Mouse (Mus musculus) liver, postnatal 0 days (tissue): ENCODE measurements around the gene Itfg2. TPM values are rescaled to one million over a fixed set of nuclear protein-coding genes. Genes with fewer than 3 reads are reported as not detected.

Experiments used
- ATAC-seq: fragments of 200-750 bp; cut with Nextera tagmentation; 2 replicates; pipeline ENCODE4 v1.8.0; 2017; ENCODE audit warnings: mild to moderate bottlenecking, moderate library complexity
- DNase-seq: peaks from one replicate; pipeline ENCODE4 v3.0.0-alpha.2; 2016
- H3K27ac ChIP-seq: fragments of 300-500 bp; sonication (generic); 2 replicates; pipeline ENCODE4 v1.5.1; 2014; ENCODE audit warnings: antibody characterized with exemption, moderate library complexity, mild to moderate bottlenecking, low read depth
- H3K27me3 ChIP-seq: fragments of 300-500 bp; sonication (generic); 2 replicates; pipeline ENCODE4 v1.6.1; 2014; ENCODE audit warnings: low read length, control low read depth, mixed read lengths; ENCODE audit not compliant: insufficient read depth
- H3K36me3 ChIP-seq: fragments of 300-500 bp; sonication (generic); replicated peaks from 2 replicates; pipeline ENCODE4 v1.6.1; 2014; ENCODE audit warnings: mild to moderate bottlenecking, control low read depth, low read length, moderate library complexity, mixed read lengths; ENCODE audit not compliant: insufficient read depth
- H3K4me1 ChIP-seq: fragments of 300-500 bp; sonication (generic); 2 replicates; pipeline ENCODE4 v1.6.1; 2014; ENCODE audit warnings: antibody characterized with exemption, mild to moderate bottlenecking, control low read depth; ENCODE audit not compliant: insufficient read depth
- H3K4me2 ChIP-seq: fragments of 300-500 bp; sonication (generic); 2 replicates; pipeline ENCODE4 v1.6.1; 2014; ENCODE audit warnings: low read depth, mild to moderate bottlenecking, low read length, moderate library complexity, mixed read lengths
- H3K4me3 ChIP-seq: fragments of 300-500 bp; sonication (generic); 2 replicates; pipeline ENCODE4 v1.5.1; 2014; ENCODE audit warnings: low read depth, low read length
- H3K9ac ChIP-seq: fragments of 300-500 bp; sonication (generic); replicated peaks from 2 replicates; pipeline ENCODE4 v1.6.1; 2014; ENCODE audit warnings: mild to moderate bottlenecking, moderate library complexity
- H3K9me3 ChIP-seq: fragments of 300-500 bp; sonication (generic); 2 replicates; pipeline ENCODE4 v1.6.1; 2016; ENCODE audit warnings: mild to moderate bottlenecking, control low read depth, low read length, mixed read lengths
- CTCF ChIP-seq: sonication (generic); IDR thresholded peaks from 2 replicates; pipeline ENCODE4 v1.5.1; 2016; ENCODE audit warnings: antibody characterized with exemption, low read depth
- EP300 ChIP-seq: IDR thresholded peaks from 2 replicates; pipeline ENCODE4 v1.6.1; 2016; ENCODE audit warnings: antibody characterized with exemption, low read depth, mild to moderate bottlenecking
- WGBS: fragments of 180-500 bp; shearing (Covaris S2); extraction: QIAGEN DNeasy Blood & Tissue Kit; methylation state at CpG from one replicate; pipeline ENCODE4 v1.1.7; 2014; ENCODE audit not compliant: insufficient replicate concordance; 5-methylcytosine and 5-hydroxymethylcytosine counted together
- polyA plus RNA-seq: library from polyadenylated mRNA; unstranded; fragments of >200 nt; fragmentation: Nextera tagmentation; extraction: Ambion mirVana; gene quantifications from 2 replicates; pipeline ENCODE4 v1.2.1, GENCODE M21; 2015

Itfg2 gene
- polyA plus RNA-seq, 1 experiment from 2014 or later: 7.7 TPM

- peak overlapping the region; percentile 77 for H3K9ac ChIP-seq
- H3K4me3 ChIP-seq: peak overlapping the region; percentile 83
- H3K9me3 ChIP-seq: no peaks in the 10 kb centered on the region
- WGBS: 4% methylated on average over 10 of the region's 10 CpGs
- peak overlapping the region; percentile 79 for H3K27ac ChIP-seq
- ATAC-seq (no peak; the same call in 1 of the 2 replicates), DNase-seq (no peak)
- H3K4me2 ChIP-seq: peak overlapping the region; percentile 91
- no peak for TF ChIP-seq EP300
- TF ChIP-seq CTCF: no peak
- H3K36me3 ChIP-seq: peaks cover 34% of the 10 kb centered on the region
- H3K4me1 ChIP-seq: peaks cover 23% of the 10 kb centered on the region
- H3K27me3 ChIP-seq: no peaks in the 10 kb centered on the region
These were observed 12.6 kb upstream of the Itfg2 start for GRCm38 (mm10) chr6:128437288-128437687.

GRCm38 (mm10) chr6:128436356-128437005 is 11.8 kb upstream of the Itfg2 start:
- Histone ChIP-seq H3K27ac (no peak overlapping the region), H3K4me2 (peak overlapping the region; percentile 91), H3K27me3 (no peaks in the 10 kb centered on the region), H3K36me3 (peaks cover 40% of the 10 kb centered on the region), H3K9ac (no peak overlapping the region), H3K9me3 (no peaks in the 10 kb centered on the region), H3K4me3 (no peak overlapping the region; the same call in 1 of the 2 replicates), H3K4me1 (peaks cover 23% of the 10 kb centered on the region)
- no peak for ATAC-seq
- no peak for DNase-seq
- 73% methylated on average over 8 of the region's 8 CpGs for WGBS
- TF ChIP-seq EP300: no peak
- TF ChIP-seq CTCF: no peak

- no peaks in the 10 kb centered on the region for H3K27me3 ChIP-seq
- peak; percentile 80 for DNase-seq
- H3K9ac ChIP-seq: no peak overlapping the region
- TF ChIP-seq CTCF: no peak
- no peak for TF ChIP-seq EP300
- no peaks in the 10 kb centered on the region for H3K9me3 ChIP-seq
- no peak for ATAC-seq
- 31% methylated on average over 5 of the region's 5 CpGs for WGBS
- peak overlapping the region; percentile 11; the same call in 1 of the 2 replicates for H3K4me2 ChIP-seq
- H3K27ac ChIP-seq: no peak overlapping the region
- peaks cover 23% of the 10 kb centered on the region for H3K4me1 ChIP-seq
- H3K36me3 ChIP-seq: peaks cover 47% of the 10 kb centered on the region
- H3K4me3 ChIP-seq: no peak overlapping the region
These were observed 10.7 kb upstream of the Itfg2 start for GRCm38 (mm10) chr6:128435474-128435873.

- Histone ChIP-seq H3K4me3 (no peak overlapping the region), H3K4me1 (peaks cover 18% of the 10 kb centered on the region), H3K4me2 (no peak overlapping the region), H3K27me3 (no peaks in the 10 kb centered on the region), H3K9ac (no peak overlapping the region), H3K27ac (no peak overlapping the region), H3K9me3 (no peaks in the 10 kb centered on the region), H3K36me3 (peaks cover 60% of the 10 kb centered on the region)
- TF ChIP-seq CTCF (no peak), EP300 (no peak)
- DNase-seq (no peak), ATAC-seq (no peak)
- WGBS: 87% methylated on average over 13 of the region's 13 CpGs
These were observed 8.8 kb upstream of the Itfg2 start for GRCm38 (mm10) chr6:128433566-128433965.

GRCm38 (mm10) chr6:128432356-128432915 is 7.7 kb upstream of the Itfg2 start:
- Histone ChIP-seq H3K27me3 (no peaks in the 10 kb centered on the region), H3K36me3 (peaks cover 61% of the 10 kb centered on the region), H3K9me3 (no peaks in the 10 kb centered on the region), H3K27ac (no peak overlapping the region), H3K4me3 (no peak overlapping the region), H3K9ac (no peak overlapping the region), H3K4me1 (peaks cover 18% of the 10 kb centered on the region), H3K4me2 (no peak overlapping the region)
- DNase-seq (no peak), ATAC-seq (no peak)
- 90% methylated on average over 13 of the region's 13 CpGs for WGBS
- TF ChIP-seq EP300 (no peak), CTCF (no peak)

- DNase-seq: no peak
- Histone ChIP-seq H3K9ac (no peak overlapping the region), H3K4me1 (no peaks in the 10 kb centered on the region; the same call in none of the 2 replicates), H3K27ac (no peak overlapping the region), H3K36me3 (peaks cover 51% of the 10 kb centered on the region), H3K4me2 (no peak overlapping the region), H3K9me3 (no peaks in the 10 kb centered on the region), H3K4me3 (no peak overlapping the region), H3K27me3 (no peaks in the 10 kb centered on the region)
- no peak for ATAC-seq
- 73% methylated on average over 6 of the region's 6 CpGs for WGBS
- TF ChIP-seq EP300 (no peak), CTCF (no peak)
These were observed 5.1 kb upstream of the Itfg2 start for GRCm38 (mm10) chr6:128429826-128430225.
